15 mouse cellular contexts compared by ENCODE assay signal in genomic region chr16:22236814-22237213, GRCm38 (mm10). TPM values are rescaled to one million over a fixed set of nuclear protein-coding genes. Genes with fewer than 3 reads are reported as not detected.
DNase-seq lines count a peak whose midpoint lies in the region; ATAC-seq and TF ChIP-seq lines count a peak whose summit lies in the region.
"Had no signal": no experiment of that assay in that cellular context is flagged by ENCODE, and none has a peak within 500 bp of the region (broad histone marks: within the 10 kb centered on the region; RNA-seq: fewer than 3 reads in every experiment).

No protein-coding gene starts in this region.

- peaks cover 3% of the 10 kb centered on the region for H3K36me3 ChIP-seq in hindbrain, postnatal 0 days (ENCODE audit: insufficient read depth, low read length)
- peaks cover 31% of the 10 kb centered on the region for H3K36me3 ChIP-seq in hindbrain, embryonic 12.5 days
- no peaks in the 10 kb centered on the region for H3K36me3 ChIP-seq in lung, postnatal 0 days (ENCODE audit: insufficient read depth, low read length)

- no peak for DNase-seq in hindbrain, postnatal 0 days (ENCODE audit: low spot score)
- no peak for DNase-seq in lung, postnatal 0 days (ENCODE audit: low spot score)
- DNase-seq in lung, adult 2 months, result no peak
- peak; percentile 37 for DNase-seq in ES-CJ7 (ENCODE audit: low read depth, low spot score)
- no peak for DNase-seq in c-Kit-positive CD71-positive TER-119-positive erythroid progenitor cells, embryonic 14.5 days (ENCODE audit: low spot score)
- DNase-seq in cerebellum, postnatal 25 days, result no peak
- DNase-seq: cerebellum, adult 18-20 months; heart, postnatal 14 days; lung, postnatal 14 days had no signal

- no peak for TF ChIP-seq POLR2A in lung, adult 2 months (IDR thresholded peaks at IDR 0.05; ENCODE audit: borderline replicate concordance, extremely low read depth, low read depth, low read length)
- no peak for TF ChIP-seq POLR2A in bone marrow macrophage, adult 2 months (IDR thresholded peaks at IDR 0.05; ENCODE audit: borderline replicate concordance, low read depth, low read length)

- no peak overlapping the region for H3K4me3 ChIP-seq in hindbrain, postnatal 0 days (ENCODE audit: low read length)
- H3K4me3 ChIP-seq in hindbrain, embryonic 12.5 days, result no peak overlapping the region
- no peak overlapping the region for H3K4me3 ChIP-seq in lung, postnatal 0 days (ENCODE audit: low read depth, low read length)
- H3K4me3 ChIP-seq in lung, adult 2 months (replicated peaks; ENCODE audit: extremely low read depth, low read depth, low read length), result no peak overlapping the region
- H3K4me3 ChIP-seq in bone marrow macrophage, adult 2 months (ENCODE audit: insufficient read depth, low read length), result no peak overlapping the region
- H3K4me3 ChIP-seq: embryonic facial prominence, embryonic 15.5 days; forebrain, embryonic 12.5 days; hindbrain, embryonic 15.5 days; midbrain, embryonic 10.5 days had no signal

- no peak overlapping the region for H3K27ac ChIP-seq in hindbrain, postnatal 0 days
- no peak overlapping the region for H3K27ac ChIP-seq in hindbrain, embryonic 12.5 days
- no peak overlapping the region for H3K27ac ChIP-seq in lung, postnatal 0 days (ENCODE audit: low read length)
- no peak overlapping the region for H3K27ac ChIP-seq in bone marrow macrophage, adult 2 months (ENCODE audit: insufficient read depth, low read depth, low read length)
- H3K27ac ChIP-seq: embryonic facial prominence, embryonic 15.5 days; forebrain, embryonic 12.5 days; hindbrain, embryonic 15.5 days; midbrain, embryonic 10.5 days had no signal

- TF ChIP-seq CTCF in hindbrain, postnatal 0 days (IDR thresholded peaks at IDR 0.05; ENCODE audit: low read depth), result 0 out of 2 replicates have a peak, but pooled peaks have one; percentile 6
- peak; percentile 32; the same call in 1 of the 2 replicates for TF ChIP-seq CTCF in lung, postnatal 0 days (IDR thresholded peaks at IDR 0.05)
- TF ChIP-seq CTCF in lung, adult 2 months (IDR thresholded peaks at IDR 0.05; ENCODE audit: insufficient read depth, low read length), result no peak
- peak; percentile 44; the same call in 1 of the 2 replicates for TF ChIP-seq CTCF in bone marrow macrophage, adult 2 months (IDR thresholded peaks at IDR 0.05; ENCODE audit: low read depth, low read length)

- WGBS in hindbrain, postnatal 0 days, result 94% methylated on average over 16 of the region's 16 CpGs
- 92% methylated on average over 16 of the region's 16 CpGs for WGBS in hindbrain, embryonic 12.5 days
- WGBS in lung, postnatal 0 days, result 88% methylated on average over 16 of the region's 16 CpGs
- WGBS in lung, adult 2 months, result 93% methylated on average over 16 of the region's 16 CpGs

- H3K4me1 ChIP-seq in hindbrain, postnatal 0 days (ENCODE audit: insufficient read depth, low read length), result no peaks in the 10 kb centered on the region
- H3K4me1 ChIP-seq in hindbrain, embryonic 12.5 days, result 0 out of 2 replicates have a peak, but pooled peaks cover 4% of the 10 kb centered on the region
- H3K4me1 ChIP-seq in lung, postnatal 0 days (ENCODE audit: insufficient read depth, low read depth, low read length), result no peaks in the 10 kb centered on the region
- H3K4me1 ChIP-seq in lung, adult 2 months (ENCODE audit: control insufficient read depth, insufficient read depth, low read length), result no peaks in the 10 kb centered on the region
- no peaks in the 10 kb centered on the region for H3K4me1 ChIP-seq in bone marrow macrophage, adult 2 months (ENCODE audit: control insufficient read depth, insufficient read depth, low read length)
- H3K4me1 ChIP-seq: embryonic facial prominence, embryonic 15.5 days; hindbrain, embryonic 15.5 days had no signal

- no peak for TF ChIP-seq EP300 in lung, postnatal 0 days (IDR thresholded peaks at IDR 0.05)

- H3K4me2 ChIP-seq in hindbrain, postnatal 0 days (ENCODE audit: low read depth, low read length), result no peak overlapping the region
- no peak overlapping the region for H3K4me2 ChIP-seq in hindbrain, embryonic 12.5 days (replicated peaks)
- no peak overlapping the region for H3K4me2 ChIP-seq in lung, postnatal 0 days (replicated peaks; ENCODE audit: low read depth, low read length)
- H3K4me2 ChIP-seq: embryonic facial prominence, embryonic 15.5 days; forebrain, embryonic 12.5 days; hindbrain, embryonic 15.5 days had no signal

- ATAC-seq in hindbrain, postnatal 0 days, result no peak
- ATAC-seq in hindbrain, embryonic 12.5 days (ENCODE audit: low FRiP score), result no peak
- no peak for ATAC-seq in lung, postnatal 0 days

- H3K9me3 ChIP-seq in hindbrain, postnatal 0 days (ENCODE audit: low read length), result no peaks in the 10 kb centered on the region
- H3K9me3 ChIP-seq in hindbrain, embryonic 12.5 days (replicated peaks), result 0 out of 2 replicates have a peak, but pooled peaks cover 3% of the 10 kb centered on the region
- no peaks in the 10 kb centered on the region for H3K9me3 ChIP-seq in lung, postnatal 0 days (ENCODE audit: low read length)
- H3K9me3 ChIP-seq: embryonic facial prominence, embryonic 15.5 days; forebrain, embryonic 12.5 days; hindbrain, embryonic 15.5 days had no signal

- H3K27me3 ChIP-seq in hindbrain, postnatal 0 days (ENCODE audit: insufficient read depth, low read length), result no peaks in the 10 kb centered on the region
- no peaks in the 10 kb centered on the region for H3K27me3 ChIP-seq in hindbrain, embryonic 12.5 days
- no peaks in the 10 kb centered on the region for H3K27me3 ChIP-seq in lung, postnatal 0 days (replicated peaks; ENCODE audit: insufficient read depth, low read length)
- H3K27me3 ChIP-seq: embryonic facial prominence, embryonic 15.5 days; forebrain, embryonic 12.5 days; hindbrain, embryonic 15.5 days had no signal

- H3K9ac ChIP-seq in hindbrain, postnatal 0 days (replicated peaks; ENCODE audit: low read length), result no peak overlapping the region
- H3K9ac ChIP-seq in hindbrain, embryonic 12.5 days, result no peak overlapping the region
- no peak overlapping the region for H3K9ac ChIP-seq in lung, postnatal 0 days (replicated peaks; ENCODE audit: low read depth)
- H3K9ac ChIP-seq: embryonic facial prominence, embryonic 15.5 days; forebrain, embryonic 12.5 days; hindbrain, embryonic 15.5 days had no signal

RNA-seq across cellular contexts. Expression of gene Tra2b, which starts 29.0 kb away (rescaled TPM):
- 111 and 117 TPM in 2 replicates for total RNA-seq in hindbrain, postnatal 0 days (2014; rRNA removed)
- polyA plus RNA-seq in hindbrain, postnatal 0 days (2015; fragmentation: Nextera tagmentation; extraction: Ambion mirVana), result 202 and 205 TPM in 2 replicates
- polyA plus RNA-seq in hindbrain, embryonic 12.5 days (2016; fragmentation: Nextera tagmentation; extraction: Ambion mirVana), result 389 and 397 TPM in 2 replicates
- polyA plus RNA-seq in lung, postnatal 0 days (2015; fragmentation: Nextera tagmentation; extraction: Ambion mirVana), result 127 and 145 TPM in 2 replicates
- 17.7 and 29.0 TPM in 2 replicates for polyA plus RNA-seq in lung, adult 2 months (2012; rRNA removed)
- polyA plus RNA-seq in bone marrow macrophage, adult 2 months (2012; ENCODE audit: insufficient read depth, insufficient read length, missing spikeins), result 98.3 and 106 TPM in 2 replicates
